Mouse (Mus musculus) telencephalon, adult 2 months (tissue): ENCODE results near the gene Ubald2.
A peak's percentile ranks its signal among the peaks of the same experiment; 100 is the strongest.
"Not testable (repeated sequence)": the region's sequence is repeated elsewhere in the genome, so short reads cannot be mapped to it uniquely, and the experiment has no call there.

Experiments used
- DNase-seq: peaks from one replicate; pipeline ENCODE4 v3.0.0-alpha.2; 2011; ENCODE audit warnings: low read depth, low spot score

Gene Ubald2

GRCm38 (mm10) chr11:116416196-116416943 is 17.5 kb upstream of the Ubald2 start:
- DNase-seq, result no peak

- no peak for DNase-seq
Observed at GRCm38 (mm10) chr11:116417054-116417453, 16.8 kb upstream of the Ubald2 start.

DNA sequence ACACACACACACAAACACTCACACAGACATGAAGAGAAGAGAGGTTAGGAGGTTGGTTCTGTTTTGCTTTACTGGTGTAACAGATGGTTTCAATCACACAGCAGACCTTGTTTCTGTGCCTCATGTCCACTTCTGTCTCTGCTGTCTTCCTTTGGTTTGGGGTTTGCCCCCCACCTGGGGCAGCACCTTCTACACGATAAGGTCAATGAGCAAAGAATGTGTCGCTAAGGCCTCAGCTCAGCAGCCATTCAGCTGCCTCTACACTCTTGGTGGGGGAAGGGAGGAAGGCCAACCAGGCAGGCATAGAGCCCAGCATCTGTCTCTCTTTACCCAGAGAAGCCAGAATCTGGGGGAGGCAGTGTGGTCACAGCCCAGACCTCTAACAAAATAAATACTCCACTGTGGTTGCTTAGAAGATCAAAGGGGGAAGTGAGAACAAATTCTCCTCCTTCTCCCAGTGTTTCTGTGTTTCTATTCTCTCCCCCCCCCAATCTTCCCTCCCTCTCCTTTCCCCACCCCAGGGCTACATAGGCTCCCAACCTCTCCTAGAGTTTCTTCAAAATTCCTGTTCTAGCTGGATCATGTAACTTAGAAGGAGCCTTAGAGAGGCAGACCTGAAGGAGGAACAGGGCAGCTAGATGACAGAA is 15.6 kb upstream of the Ubald2 start:
- DNase-seq, result no peak

- no peak for DNase-seq
Observed at GRCm38 (mm10) chr11:116418841-116419462, 14.9 kb upstream of the Ubald2 start.

GRCm38 (mm10) chr11:116421102-116421501 is 12.8 kb upstream of the Ubald2 start:
- DNase-seq, result no peak

DNA sequence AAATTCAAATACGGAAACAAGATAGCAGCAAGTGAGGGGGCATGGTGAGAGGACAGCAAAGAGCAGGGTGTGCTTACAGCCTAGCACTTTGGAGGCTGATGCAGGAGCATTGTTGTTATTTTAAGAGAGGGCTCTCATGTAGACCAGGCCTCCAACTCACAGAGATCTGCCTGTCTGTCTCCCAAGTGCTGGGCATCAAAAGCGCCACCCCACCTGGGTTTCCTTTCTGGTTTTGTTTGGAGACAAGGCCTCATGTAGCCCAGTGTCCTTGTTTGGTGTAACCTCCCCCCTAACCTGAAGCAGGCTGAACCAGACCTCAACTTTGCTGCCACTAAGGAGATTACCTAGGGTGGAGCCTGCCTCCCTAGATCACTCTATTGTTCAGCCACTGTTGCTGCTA is 11.3 kb upstream of the Ubald2 start:
- no peak for DNase-seq

GRCm38 (mm10) chr11:116423214-116423613 is 10.7 kb upstream of the Ubald2 start:
- no peak for DNase-seq

DNA sequence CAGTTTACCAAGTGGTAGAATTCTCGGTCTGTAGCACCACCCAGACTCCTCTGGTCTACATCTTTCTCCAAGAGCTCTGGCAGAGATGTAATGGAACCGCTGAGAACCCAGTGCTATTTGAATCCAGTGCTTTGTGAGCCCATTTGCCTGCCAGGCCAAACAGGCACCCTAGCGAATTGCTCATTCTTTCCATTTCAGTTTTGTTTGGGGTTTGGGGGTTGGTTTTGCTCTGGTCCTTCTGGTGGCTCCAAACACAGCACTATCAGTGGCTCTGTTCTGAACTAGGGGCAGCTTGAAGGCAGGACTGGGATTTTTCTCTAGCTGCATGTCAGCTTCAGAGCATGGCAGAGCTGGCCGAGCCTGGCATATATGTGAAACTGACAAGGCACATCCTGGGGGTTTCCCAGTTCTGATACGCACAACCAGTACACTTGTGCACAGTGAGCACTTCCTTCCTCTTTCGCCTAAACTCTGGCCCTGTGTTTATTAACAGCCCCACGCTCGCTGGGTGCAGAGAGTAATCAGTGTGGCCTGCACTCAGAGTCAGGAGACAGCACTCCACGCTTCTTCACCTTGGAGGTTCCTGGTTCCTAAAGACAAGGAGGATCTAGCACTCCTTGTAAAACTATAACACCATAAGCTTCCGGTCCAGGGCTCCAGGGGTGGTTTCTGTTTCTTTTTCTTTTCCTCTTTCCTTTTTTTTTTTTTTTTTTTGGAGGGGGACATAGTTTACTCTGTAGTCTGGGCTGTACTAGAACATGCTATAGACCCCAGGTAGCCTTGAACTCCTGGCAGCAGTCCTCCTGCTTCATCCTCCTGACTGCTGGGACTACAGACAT is 9.9 kb upstream of the Ubald2 start:
- no peak for DNase-seq

DNA sequence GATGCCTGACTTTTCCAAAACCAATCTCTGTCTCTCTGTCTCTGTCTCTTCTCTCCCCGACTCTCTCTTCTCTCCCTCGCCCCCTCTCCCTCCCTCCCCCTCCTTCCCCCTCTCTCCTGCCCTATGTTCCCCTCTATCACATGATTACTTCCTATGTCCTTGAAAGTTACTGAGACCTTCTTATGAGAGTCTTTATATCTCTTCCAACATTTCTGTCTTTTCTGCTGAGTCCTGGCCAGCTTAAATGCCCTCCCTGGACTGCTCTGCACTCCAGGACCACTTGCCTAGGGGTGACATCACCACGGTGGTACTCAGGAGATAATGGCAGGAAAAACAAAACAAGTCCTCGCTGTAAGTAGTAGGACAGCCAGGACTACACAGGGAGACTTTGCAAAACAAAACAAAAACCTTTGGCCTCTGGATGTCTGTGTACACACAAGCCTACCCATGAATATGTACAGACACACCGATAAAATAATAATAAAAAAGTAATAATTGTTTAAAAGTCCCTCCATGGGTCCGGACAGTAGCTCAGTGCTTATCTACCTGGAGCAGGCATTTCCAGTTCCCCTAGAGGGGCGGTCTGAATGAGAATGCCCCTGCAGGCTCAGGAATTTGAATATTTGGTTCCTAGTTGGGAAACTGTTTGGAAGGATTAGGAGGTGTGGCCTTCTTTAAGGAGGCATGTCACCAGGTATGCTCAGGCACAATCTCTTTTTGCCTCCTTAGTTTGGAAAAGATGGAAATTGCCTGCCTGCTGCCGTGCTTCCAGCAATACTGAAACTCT is 9.1 kb upstream of the Ubald2 start:
- DNase-seq, result no peak

DNA sequence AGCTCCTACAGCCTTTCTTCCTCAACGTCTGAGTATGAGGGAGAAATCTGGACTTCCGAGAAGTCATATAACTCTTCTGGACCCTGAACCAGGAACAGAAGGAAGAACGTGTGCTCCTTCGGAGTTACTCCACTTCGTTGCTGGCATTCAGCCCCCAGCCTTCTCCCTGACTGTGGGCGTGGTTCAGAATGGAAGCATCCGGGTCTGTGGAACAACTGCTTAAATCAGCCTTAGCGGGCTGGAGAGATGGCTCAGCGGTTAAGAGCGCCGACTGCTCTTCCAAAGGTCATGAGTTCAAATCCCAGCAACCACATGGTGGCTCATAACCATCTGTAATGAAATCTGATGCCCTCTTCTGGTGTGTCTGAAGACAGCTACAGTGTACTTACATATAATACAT is 7.6 kb upstream of the Ubald2 start:
- DNase-seq, result not testable (repeated sequence)

- no peak for DNase-seq
Observed at GRCm38 (mm10) chr11:116426852-116427575, 6.9 kb upstream of the Ubald2 start.

DNA sequence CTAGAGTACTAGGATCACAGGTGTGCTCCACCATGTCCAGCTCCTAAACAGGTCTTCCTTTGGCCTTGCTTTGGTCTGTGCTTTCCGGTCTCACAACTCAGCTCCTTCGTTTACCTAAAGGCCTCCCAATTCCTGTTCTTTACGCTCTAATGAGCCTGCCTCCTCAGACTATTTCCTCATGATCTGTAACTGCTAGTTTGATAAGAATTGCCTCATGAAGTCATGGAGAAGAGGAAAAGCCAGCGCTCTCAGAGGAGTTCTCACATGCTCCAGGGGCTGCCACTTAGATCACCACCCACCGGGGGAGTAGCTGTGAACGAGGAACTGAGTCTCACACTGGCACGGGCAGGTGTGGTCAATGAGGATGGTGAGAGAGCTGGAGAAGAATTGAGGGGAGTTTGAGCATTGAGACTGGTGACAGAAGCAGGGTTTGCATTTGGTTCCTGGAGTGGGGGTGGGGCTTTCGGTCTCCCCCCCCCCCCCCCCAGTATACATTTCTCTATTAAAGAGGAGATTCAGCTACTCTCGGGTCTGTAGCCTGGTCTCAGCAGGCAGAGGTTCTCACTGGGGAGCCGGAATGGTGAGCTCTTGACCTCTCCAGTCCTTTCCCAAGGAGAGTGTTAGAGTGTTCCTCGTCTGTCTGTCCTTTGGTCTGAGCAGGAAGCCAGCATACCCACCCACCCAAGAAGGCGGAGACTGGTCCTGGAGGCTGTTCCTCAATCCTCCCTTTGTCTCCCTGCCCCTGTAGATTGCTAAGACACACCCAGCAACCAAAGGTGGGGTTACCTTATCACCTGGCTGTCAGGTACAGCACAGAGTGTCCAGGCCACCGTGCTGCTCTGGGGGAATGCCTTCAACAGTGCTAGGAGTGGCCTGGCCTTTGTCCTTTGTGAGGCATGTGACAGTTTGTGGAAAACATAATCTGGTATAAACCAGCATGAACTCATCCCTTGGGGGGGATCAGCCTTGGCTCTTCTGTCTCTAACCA is 4.7 kb upstream of the Ubald2 start:
- no peak for DNase-seq

- DNase-seq, result no peak
Observed at GRCm38 (mm10) chr11:116429862-116430613, 3.9 kb upstream of the Ubald2 start.

- DNase-seq, result no peak
Observed at GRCm38 (mm10) chr11:116430723-116431427, 3.0 kb upstream of the Ubald2 start.

- DNase-seq, result no peak
Observed at GRCm38 (mm10) chr11:116431428-116432077, 2.3 kb upstream of the Ubald2 start.

DNA sequence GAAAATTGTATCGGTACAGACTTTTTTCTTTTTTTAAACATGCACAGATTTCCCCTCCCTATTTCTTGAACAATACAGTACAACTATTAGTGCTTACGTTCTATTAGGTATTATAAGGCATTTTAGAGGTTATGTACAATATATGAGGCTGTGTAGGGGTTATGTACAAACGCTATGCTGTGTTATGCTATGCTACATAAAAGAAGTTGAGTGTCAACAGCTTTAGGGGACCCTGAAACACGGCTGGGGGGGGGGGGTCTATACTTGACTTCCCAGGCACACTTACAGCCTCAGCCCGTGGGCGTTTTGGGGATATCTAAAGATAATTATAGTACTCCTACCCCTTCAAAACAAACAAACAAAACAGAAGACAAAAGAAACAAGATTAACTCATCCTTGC is 1.8 kb upstream of the Ubald2 start:
- no peak for DNase-seq

GRCm38 (mm10) chr11:116432593-116433355 is 1.1 kb upstream of the Ubald2 start:
- DNase-seq, result peak; percentile 90
